Mouse (Mus musculus) cerebellum, adult 11-12 months (tissue): Measurements from ENCODE around the gene Chd9.
"Not testable (repeated sequence)": the region's sequence is repeated elsewhere in the genome, so short reads cannot be mapped to it uniquely, and the experiment has no call there.

ENCODE experiments used
- DNase-seq: peaks from one replicate; pipeline ENCODE4 v3.0.0; 2022

Gene Chd9

DNA sequence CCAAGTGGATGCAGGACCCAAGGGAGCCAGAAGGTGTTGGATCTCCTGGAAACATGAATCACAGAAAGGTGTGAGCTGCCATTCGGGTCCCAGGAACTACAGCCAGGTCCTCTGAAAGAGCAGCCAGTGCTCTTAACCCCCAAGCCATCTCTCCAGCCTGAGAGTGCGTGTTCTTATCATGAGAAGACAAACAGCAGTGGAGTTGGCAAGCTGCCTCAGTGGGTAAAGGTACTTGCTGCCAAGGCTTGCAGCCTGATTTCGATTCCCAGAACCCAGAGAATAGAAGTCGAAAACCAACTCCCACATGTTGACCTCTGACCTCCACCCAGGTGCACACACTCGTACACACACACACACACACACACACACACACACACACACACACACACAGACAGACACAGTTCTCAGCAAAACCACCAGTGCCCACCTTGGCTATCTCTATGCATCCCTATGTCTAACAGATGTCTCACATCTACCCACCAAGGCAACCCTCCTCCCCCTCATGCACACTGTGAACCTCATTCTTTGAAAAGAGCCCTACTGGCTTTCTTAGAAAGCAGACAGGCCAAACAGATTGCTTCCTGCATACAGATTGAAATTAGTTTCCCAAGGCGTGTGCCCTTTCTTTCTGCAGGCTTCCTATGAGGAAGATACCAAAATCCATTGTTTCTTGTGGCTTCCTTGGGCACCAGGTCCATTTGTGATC is 43.4 kb downstream of the Chd9 start:
- DNase-seq: no peak

DNA sequence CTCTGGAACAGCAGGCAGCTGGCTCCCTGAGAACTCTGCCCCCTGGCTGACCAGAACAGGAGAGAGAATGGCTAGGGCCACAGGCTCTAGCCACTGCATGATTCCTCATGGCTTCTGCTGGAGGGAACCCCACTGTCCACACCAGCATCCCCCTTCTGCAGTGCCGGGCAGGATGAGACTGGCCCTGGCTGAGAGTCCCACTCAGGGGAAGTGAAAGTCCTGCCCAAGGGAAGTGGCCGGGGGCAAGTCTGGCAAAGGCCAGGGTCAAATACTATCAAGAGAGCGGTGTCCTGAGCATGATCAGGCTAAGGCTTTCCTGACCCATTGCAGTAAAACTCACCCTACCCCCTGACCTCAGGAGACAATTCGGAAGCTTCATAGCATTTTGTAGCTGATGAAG is 44.9 kb downstream of the Chd9 start:
- DNase-seq: no peak

DNA sequence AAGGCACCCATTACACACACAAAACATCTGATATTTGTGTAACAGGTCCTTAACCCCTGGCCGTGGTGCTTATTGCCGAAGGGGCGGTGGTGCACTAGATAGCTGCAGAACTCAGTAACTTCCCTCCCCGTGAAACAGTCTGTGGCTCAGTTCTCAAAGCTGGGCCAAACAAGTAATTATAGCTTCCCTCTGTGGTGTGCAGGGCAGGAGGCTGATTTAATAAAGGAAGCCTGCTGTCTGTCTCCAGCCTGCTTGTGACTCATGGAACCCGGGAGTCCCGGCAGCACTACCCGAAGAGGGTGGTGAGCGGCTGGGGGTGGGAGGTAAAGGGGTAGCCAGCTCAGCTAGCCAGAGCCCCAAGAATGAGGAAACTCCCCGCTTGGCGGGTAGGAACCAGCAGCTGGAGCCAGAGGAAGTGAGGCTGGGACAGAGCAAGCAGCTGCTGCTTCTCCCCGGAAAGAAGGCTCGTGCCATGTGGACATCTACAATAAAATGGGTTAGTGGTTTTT is 48.1 kb downstream of the Chd9 start:
- DNase-seq: peak; percentile 51

DNA sequence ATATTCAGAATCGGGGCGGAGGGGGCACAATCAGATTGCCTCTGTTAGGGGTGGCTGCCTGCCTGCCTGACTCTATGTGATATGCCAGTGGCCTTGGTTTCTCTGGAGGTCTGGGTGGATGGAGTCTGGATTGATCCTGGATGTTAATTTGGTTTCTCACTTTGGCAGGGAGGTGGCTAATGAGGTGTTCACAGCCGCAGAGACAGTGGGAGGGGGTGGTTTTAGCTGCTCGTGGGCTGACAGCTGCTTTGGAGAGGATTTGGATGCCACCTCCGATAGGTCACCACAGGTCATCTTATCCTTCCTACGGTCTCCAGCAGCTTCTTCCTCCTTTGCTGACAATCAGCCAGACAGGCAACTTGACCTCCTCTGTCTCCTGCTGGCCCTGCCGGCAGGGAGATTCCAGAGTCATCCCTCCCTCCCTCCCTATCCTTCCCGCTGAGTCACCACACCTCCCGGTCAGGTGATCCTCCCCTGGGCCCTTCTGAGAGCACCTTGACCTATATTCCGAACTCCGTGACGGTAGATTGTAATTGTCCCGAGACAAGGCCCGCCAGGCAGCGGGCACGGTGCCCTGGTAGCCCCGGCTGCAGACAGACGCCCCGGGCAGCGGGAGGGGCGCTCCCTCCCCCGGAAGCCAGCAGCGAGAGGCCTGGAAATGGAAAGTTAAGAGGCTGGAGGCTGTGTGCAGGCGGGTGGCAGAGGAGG is 48.7 kb downstream of the Chd9 start:
- peak; percentile 82 for DNase-seq

DNA sequence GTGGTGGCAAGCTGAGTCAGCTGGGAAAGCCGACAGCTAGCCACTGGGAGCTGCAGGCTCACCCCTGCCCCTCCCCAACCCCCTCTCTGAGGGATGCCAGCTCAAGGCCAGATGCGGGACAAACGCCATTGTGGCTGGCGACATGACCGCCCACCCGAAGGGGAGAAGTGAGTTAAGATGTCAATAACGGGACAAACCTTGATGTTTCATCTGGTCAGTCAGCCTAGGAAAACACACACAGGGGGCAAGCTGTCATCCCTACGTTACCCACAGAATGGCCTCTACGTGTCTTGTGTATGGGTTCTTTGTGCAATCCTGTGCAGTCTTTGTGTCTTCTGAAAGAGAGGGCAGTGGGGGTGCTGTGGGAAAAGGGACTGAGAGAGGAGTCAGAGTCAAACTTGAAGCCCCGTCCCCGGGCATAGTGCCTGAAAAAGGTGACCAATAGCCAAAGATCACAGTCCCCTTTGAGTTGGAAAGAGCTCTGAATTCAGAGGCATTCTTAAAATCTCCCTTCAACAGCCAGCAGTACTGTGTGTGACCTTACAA is 49.4 kb downstream of the Chd9 start:
- DNase-seq: no peak

DNA sequence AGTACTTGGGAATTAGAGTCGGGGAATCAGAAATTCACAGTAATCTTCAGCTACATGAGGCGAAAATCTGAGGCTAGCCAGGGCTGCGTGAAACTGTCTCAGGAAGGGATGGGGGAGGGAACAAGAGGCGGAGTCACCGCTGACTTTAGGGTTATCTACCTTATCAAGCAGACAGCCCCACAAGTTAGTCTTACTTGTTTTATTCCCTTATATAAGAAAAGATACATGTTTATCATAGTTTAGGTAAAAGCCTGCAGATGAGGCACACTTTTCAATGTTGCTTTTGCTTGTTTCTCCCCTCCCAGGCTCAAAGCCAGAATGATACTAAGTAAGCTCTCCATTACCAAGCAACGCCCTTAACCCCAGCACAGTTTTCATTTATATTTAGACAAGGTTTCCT is 50.4 kb downstream of the Chd9 start:
- no peak for DNase-seq

DNA sequence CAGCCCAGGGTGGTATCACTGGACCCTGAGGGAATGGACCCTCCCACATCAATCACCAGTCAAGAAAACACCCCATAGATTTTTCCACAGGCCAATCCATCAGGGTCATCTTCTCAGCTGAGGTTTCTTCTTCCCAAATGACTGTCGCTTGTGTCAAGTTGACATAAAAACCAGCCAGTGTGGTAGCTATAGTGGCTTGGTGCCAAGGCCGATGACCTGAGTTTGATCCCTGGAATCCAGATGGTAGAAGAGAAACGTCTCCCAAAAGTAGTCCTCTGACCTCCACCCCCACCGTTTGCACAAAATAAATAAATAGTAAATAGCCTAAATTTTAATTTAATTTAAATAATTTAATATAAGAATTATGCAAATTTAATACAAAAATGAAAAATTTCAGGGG is 51.9 kb downstream of the Chd9 start:
- no peak for DNase-seq

DNA sequence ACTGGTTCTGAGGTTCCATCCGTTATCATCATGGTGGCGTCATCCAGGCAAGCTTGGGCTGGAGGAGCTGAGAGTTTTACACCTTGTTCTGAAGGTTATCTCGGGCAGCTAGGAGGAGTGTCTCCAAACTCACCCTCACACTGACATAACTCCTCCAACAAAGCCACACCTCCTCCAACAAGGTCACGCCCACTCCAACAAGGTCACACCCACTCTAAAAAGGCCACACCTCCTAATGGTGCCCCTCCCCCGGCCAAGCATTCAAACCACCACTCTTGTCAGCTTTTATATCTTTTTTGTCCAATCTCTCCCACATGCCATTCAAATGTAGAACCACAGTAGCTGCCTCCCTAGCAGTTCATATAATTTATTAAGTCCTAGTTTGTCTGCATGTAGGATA is 53.0 kb downstream of the Chd9 start:
- DNase-seq: no peak

DNA sequence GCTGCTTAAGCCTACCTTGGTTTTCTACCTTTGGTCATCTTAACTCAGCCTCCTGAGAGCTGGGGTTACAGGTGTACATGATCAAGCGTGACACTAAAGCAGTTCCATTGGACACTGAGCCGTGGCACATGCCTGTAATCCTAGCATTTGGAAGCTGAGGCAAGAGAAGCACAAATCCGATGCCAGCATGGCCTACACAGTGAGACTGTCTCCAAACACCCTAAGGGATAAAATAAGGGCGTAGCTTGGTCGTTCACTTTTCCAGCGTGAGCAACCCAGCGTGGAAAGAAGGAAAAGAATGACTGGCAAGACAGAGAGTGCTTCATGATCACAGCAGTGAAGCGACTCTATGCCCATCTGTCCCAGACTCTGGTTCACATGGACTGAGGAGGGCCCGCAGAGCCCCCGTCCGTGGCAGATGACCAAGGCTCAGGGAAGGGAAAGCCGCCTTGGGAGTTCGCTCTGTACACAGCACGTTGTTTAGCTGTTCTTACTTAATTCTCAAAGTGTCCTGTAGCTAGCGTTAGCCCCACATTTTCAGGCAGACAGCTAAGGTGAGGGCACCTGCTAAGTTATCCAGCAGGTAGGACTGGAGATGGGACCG is 54.0 kb downstream of the Chd9 start:
- no peak for DNase-seq

DNA sequence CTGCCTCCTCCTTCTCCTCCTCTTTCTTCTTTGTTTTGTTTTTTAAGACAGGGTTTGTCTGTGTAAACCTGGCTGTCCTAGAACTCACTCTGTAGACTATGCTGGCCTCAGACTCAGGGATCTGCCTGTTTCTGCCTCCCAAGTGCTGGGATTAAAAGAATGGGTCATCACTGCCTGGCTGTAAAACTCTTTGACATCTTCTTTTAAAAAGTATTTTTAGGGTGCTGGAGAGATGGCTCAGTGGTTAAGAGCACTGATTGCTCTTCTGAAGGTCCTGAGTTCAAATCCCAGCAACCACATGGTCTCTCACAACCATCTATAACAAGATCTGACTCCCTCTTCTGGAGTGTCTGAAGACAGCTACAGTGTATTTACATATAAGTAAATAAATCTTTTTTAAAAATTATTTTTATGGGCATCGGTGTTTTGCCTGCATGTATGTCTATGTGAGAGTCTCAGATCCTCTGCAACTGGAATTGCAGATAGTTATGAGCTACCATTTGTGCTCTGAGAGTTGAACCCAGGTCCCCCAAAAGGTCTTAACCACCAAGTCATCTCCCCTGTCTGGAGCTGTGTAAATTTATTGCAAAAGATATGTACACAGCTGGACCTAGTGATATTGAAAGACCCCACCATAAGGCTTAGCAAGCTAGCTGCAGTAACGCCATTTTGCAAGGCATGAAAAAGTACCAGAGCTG is 57.7 kb downstream of the Chd9 start:
- DNase-seq: no peak

DNA sequence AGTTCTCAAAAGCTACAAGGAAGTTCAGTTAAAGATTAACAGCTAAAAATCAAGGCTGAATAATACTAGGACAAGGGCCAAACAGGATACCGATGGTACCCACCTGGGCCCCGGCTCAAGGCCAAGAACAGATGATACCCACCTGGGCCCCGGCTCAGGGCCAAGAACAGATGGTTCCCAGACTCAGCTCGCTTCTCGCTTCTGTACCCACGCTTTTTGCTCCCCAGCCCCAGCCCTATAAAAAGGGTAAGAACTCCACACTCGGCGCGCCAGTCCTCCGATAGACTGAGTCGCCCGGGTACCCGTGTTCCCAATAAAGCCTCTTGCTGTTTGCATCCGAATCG is 58.2 kb downstream of the Chd9 start:
- DNase-seq: not testable (repeated sequence)

DNA sequence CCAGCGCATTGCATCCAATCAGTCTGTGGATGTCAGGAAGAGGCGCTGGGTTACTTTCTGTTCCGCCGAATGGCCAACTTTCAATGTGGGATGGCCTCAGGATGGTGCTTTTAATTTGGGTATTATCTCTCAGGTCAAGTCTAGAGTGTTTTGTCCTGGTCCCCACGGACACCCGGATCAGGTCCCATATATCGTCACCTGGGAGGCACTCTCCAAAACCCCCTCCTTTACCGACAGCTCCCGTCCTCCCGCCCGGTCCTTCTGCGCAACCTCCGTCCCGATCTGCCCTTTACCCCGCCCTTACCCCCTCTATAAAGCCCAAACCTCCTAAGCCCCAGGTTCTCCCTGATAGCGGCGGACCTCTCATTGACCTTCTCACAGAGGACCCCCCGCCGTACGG is 59.2 kb downstream of the Chd9 start:
- not testable (repeated sequence) for DNase-seq

DNA sequence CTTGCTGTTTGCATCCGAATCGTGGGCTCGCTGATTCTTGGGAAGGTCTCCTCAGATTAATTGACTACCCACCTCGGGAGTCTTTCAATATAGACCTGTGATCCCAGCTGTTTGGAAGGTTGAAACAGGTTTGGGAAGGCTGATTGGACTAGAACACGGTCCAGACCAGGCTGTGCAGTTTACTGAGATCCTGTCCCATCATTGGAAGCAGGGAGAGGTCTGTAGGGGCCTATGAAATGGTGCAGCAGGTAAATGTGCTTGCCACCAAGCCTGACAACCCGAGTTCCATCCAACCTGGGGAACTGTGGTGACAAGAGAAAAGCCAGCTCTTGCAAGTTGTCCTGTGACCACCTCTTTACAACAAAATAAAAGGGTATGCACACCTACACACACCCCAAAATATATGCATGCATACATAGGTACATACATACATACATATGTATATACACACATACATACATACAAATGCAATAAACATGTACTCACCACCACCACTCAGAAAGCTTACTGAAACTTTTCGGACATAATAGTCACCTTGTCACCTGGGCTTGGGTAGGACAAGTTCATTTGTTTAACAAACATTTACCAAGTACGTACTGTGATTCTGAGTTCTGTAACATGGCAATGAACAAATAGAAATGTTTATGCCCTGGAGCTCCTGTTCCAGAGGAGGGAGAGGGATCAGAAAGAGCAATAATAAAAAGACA is 63.9 kb downstream of the Chd9 start:
- DNase-seq: no peak

DNA sequence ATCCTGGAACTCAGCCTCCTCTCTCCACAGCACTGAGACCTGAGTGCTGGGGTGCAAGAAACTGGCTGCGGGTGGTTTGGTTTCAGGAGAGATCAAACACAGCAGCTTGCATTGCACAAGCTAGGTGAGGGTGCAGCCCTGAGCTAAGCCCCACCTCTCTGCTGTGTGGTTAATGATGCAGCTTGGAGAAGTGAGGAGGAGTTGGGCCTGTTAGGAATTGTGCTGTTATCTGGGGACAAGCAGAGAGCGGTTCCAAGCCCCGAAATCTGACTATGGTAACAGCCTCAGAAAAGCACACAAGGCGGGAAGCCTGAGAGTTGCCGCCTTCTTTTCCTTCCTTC is 64.4 kb downstream of the Chd9 start:
- DNase-seq: no peak

DNA sequence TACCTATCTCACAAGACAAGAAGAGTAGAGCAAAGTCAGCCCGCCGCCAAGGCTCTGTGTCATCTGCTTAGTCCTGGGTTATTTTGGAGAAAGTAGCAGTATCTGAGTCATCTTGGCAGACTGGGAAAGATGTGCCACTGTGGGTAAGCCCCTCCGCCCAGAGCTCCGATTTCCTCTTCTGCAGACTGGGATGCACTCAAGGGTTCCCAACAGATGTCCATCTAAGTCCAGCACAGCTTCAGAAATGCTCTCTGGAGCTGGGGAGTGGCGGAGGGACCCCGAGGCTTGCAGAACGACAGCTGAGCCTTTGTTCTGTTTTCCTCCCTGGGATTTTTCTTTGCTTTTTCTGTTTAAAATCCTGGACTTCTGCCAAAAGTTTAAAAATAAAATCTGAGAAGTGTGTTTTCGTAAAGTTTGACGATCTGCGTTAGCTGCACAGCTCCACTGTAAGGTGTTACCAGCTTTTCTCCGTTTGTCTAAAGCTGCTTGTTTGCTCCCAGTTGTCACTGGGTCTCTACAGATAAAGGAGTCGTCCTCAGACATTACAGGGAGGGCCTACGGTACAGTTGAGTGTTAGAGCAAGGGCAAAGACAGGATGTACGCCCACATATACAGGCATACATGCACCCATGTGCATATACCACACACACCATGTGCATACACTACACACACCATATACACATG is 66.2 kb downstream of the Chd9 start:
- no peak for DNase-seq

DNA sequence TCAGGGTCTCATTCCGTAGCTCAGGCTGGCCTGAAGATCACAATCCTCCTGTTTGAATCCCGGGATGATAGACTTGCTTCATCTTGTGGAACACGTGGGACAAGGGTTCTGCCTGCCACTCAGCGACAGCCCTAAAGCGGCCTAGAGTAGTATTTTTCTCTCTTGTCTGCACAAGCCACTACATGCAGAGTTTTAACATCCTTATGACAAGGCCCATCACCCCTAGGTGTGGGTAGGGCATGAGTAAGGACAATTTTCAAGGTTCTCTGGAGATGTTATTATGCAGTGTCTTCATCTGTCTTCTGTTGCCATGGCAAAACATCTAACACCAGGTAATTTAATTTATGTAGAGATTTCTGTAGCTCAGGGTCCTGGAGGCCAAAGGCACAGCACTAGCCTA is 69.2 kb downstream of the Chd9 start:
- no peak for DNase-seq

DNA sequence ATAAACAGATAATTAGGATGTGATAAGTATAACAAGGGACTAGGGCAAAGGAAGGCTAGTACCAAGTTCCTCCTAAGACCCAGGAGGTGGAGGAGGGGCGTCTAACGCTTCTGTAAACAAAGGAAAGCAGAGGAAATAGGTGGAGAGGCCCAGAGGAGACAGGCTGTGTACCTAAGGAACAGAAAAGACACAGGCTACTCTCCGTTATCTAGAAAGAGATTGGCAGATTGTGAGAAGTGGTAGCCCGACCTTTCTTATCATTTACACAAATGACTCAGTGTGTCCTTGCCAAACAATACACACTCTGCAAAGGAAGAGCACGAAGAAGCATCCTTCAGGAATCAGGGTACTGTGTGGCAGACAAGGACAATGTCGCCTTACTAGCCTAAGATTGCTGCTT is 70.4 kb downstream of the Chd9 start:
- DNase-seq: no peak

DNA sequence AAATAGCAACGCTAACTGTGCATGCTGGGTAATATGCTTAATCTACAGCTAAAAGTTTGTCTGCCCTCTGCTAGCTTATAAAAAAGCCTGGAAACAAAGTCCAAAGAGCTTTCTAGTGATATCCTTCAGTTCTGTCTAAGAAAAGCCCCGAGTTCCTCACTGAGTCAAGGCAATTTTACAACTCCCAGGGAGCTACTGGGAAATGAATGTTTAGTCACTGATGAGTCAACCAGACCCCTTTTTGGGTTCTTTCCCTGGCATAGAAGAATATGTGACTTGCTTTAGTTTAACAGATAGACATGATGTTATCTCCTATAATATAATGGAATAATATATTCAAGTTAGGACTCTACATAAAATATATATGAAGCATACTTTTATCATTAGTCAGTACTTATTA is 73.8 kb downstream of the Chd9 start:
- DNase-seq: no peak

DNA sequence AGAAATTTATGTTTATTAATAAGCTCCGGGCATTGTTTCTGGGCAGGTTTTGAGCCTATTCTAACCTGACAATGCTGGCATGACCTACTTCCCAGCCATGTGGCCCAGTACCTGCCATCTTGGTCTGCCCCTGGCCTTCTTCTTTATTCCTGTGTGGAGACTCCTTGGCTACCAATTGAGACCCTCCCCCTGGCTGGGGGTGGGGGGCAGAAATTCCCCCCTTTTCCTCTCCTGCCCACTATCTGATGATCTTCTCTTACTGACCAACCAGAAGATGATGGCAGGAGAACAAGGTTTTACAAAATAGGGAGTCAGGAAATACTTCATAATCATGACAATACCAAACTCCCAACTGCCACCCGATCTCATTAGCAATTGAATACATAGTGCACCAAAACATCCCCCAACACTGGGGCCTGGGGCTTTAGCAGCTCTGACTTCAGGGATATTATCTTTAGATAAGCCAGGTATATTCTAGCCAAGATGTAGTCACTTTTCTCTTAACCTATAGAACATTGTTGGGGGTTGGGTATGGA is 76.1 kb downstream of the Chd9 start:
- DNase-seq: no peak

DNA sequence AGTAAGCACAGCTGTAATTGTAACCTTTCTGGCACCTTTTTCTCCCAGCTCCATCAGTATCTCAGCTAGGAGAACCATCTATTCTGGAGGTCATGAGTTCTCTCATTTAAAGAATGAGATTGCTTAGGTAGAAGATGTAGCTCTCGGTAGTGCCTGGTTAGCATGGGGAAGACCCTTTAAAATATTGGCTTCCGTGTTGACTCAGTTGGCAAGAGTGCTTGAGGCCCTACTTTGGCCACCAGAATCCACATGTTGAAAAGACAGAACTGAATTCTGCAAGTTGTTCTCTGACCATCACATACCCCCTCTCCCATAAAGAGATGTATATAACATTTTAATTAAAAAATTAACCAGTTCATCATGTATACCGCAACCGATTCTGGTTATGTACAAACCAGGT is 78.8 kb downstream of the Chd9 start:
- no peak for DNase-seq

DNA sequence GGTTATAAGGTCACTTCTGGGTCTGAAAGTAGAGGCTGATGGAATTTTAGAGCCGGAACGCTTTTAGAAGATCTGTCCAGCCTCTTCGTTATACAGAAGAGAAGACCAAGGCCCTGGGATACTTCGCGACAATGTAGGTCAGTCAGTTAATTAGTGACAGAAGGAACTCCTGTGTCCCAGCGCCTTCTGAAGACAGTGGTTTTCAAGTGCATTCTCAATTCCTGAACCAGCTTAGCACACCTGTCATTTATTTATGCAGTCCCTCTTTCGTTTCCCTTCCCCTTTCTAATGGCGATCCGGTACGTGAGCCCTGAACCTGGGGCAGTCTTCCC is 79.3 kb downstream of the Chd9 start:
- DNase-seq: no peak
